Mouse (Mus musculus) gastrocnemius, adult 2 months (tissue): ENCODE results near the gene Prr15. TPM values are rescaled to one million over a fixed set of nuclear protein-coding genes. Genes with fewer than 3 reads are reported as not detected.

ENCODE experiments used
- DNase-seq: peaks from one replicate; pipeline ENCODE4 v3.0.0; 2022
- H3K27ac ChIP-seq: fragments of 200-600 bp; 2 replicates; pipeline ENCODE4 v1.8.1; 2022; ENCODE audit warnings: mild to moderate bottlenecking
- H3K4me3 ChIP-seq: fragments of 200-600 bp; 2 replicates; pipeline ENCODE4 v1.8.1; 2022; ENCODE audit warnings: mild to moderate bottlenecking, moderate library complexity
- CTCF ChIP-seq: fragments of 200-600 bp; IDR thresholded peaks from 2 replicates; pipeline ENCODE4 v1.8.1; 2022; ENCODE audit warnings: antibody characterized with exemption, mild to moderate bottlenecking, moderate library complexity
- intact Hi-C: fragments of 180-260 bp; cut with DNase I; formaldehyde crosslinking; loops from one replicate; pipeline ENCODE4 v1.15.1; 2025
- total RNA-seq, 2 experiments: library from RNA; stranded (reverse); gene quantifications; 2 replicates each; pipeline ENCODE4 v1.2.3; 2021

Prr15 gene
- total RNA-seq, 2 experiments from 2014 or later, result 0.71 to 0.78 TPM

DNA sequence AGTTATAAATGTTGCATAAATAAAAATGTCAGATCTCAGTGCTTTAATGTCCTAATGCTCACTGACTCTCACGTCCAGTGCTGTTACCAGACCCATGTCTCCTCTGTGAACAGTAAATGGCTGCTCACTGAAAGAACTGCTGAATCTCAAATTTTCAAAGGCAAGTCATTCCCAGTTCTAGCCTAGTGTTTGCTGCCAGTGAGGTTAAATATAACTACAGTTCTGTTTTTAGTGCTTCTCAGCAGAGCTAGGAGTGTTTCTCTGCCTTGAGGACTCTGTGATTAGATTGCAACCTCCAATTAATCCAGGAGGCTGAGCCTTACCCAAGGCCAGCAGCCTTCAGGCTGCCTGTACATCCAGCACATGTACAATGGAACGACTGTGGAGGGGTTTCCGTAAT, 46.2 kb downstream of the Prr15 start:
- peak overlapping the region; percentile 68 for H3K27ac ChIP-seq
- DNase-seq, result no peak
- TF ChIP-seq CTCF, result no peak
- H3K4me3 ChIP-seq, result no peak overlapping the region
- intact Hi-C loops, result no loop called here

DNA sequence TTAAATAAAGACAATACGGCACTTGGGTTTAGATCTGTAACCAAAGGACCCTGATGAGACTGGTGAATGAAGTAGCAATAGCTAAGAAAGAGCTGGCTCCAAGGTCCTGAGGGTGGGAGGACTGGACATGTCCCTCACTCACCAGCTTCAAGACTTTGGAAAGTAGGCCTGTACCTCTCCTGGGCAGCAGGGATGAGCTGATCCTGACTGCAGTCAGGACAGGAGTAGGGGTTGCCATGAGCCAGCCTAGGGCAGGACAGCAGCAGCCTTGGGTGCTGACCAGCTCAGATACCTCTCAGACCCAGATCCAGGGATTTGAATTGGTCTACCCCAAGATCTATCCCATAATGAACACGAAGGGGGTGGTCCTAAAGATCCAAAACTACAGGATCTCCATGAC, 53.7 kb downstream of the Prr15 start:
- no peak for DNase-seq
- Histone ChIP-seq H3K27ac (no peak overlapping the region), H3K4me3 (no peak overlapping the region)
- intact Hi-C loops, result no loop called here
- TF ChIP-seq CTCF, result no peak

Other genes with a start within 250 kb of the Prr15 start
- 10 to 100 TPM; 11.3 to 14.3 TPM for gene Wipf3, start 103.8 kb downstream of the Prr15 start, total RNA-seq
- gene Scrn1, start 240.7 kb downstream of the Prr15 start, total RNA-seq, result 1 to 10 TPM; 1.4 to 1.6 TPM